15 mouse cellular contexts compared by ENCODE assay signal in the genomic region with DNA sequence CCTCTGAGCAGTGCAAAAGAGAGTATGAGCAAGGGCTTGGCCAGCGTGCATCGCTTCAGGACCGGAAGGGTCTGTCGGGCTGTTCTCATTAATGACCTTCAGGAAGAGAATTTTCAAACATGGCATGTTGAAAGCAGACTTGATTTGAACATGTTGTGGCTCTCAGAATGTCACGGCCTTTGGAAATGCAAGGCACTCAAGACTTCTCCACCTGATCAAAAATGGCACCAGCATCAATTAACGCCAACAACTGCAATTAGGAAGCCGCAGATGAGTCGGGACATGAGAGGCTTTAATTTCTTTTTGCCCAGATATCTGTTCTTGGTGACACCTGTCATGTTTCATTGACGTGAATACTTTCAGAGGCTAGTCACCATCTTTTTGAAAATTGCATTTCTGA.
"Had no signal": no experiment of that assay in that cellular context is flagged by ENCODE, and none has a peak within 500 bp of the region (broad histone marks: within the 10 kb centered on the region; RNA-seq: fewer than 3 reads in every experiment).

No protein-coding gene starts in this region.

- H3K4me2 ChIP-seq: limb, embryonic 12.5 days; liver, embryonic 13.5 days; neural tube, embryonic 12.5 days; stomach, embryonic 15.5 days had no signal

- H3K9me3 ChIP-seq: limb, embryonic 12.5 days; liver, embryonic 13.5 days; neural tube, embryonic 12.5 days; stomach, embryonic 15.5 days had no signal

- ATAC-seq: liver, postnatal 0 days had no signal

- DNase-seq: kidney, adult 11 months; kidney, adult 9 months; kidney, postnatal 36 days; layer of hippocampus, adult 9-11 months; liver; liver, embryonic 13.5 days; liver, postnatal 0 days; lung, postnatal 36 days; right cerebral cortex, postnatal 14 days; thymus, adult 2 months; thymus, postnatal 4 days had no signal

- H3K27me3 ChIP-seq: limb, embryonic 12.5 days; liver, embryonic 13.5 days; neural tube, embryonic 12.5 days; stomach, embryonic 15.5 days had no signal

- H3K27ac ChIP-seq: kidney, postnatal 0 days; limb, embryonic 12.5 days; liver, embryonic 13.5 days; neural tube, embryonic 12.5 days; stomach, embryonic 15.5 days had no signal

- H3K9ac ChIP-seq: limb, embryonic 12.5 days; liver, embryonic 13.5 days; liver, postnatal 0 days; neural tube, embryonic 12.5 days; stomach, embryonic 15.5 days had no signal

- H3K4me1 ChIP-seq: limb, embryonic 12.5 days; liver, embryonic 13.5 days; stomach, embryonic 15.5 days had no signal

- H3K36me3 ChIP-seq: limb, embryonic 12.5 days; liver, embryonic 13.5 days; neural tube, embryonic 12.5 days; stomach, embryonic 15.5 days had no signal

- H3K4me3 ChIP-seq: limb, embryonic 12.5 days; liver, embryonic 13.5 days; neural tube, embryonic 12.5 days; stomach, embryonic 15.5 days had no signal
